Mouse (Mus musculus) spleen, postnatal 36 days (tissue): ENCODE data around the gene Bag5.
"Not testable (repeated sequence)": the region's sequence is repeated elsewhere in the genome, so short reads cannot be mapped to it uniquely, and the experiment has no call there.

Source experiments
- DNase-seq, 2 experiments: peaks; one replicate each; pipeline ENCODE4 v3.0.0; 2022; ENCODE audit warnings: low spot score in 2 of 2, mixed read lengths in 1 of 2

The Bag5 gene

GRCm38 (mm10) chr12:111734912-111735311 is 21.9 kb upstream of the Bag5 start:
- no peak for DNase-seq

DNA sequence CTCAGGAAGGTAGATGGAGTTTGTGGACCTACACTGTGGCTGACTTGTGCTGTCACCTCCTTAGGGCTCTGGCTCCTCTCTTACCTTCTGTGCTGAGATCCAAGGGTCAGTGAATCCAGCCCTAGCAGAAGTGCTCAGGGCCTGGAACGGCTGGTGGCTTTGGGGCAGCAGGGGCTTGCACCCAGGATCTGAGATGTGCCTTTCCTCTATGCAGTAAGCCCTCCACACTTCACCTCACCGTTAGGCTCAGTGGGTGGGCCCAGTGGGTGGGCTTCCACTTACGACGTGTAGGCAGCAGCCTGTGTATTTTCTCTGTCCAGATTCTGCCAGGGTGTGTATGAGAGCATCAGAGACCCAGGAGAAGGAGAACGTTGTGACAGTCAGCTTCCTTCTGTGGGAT is 19.9 kb upstream of the Bag5 start:
- no peak for DNase-seq

DNA sequence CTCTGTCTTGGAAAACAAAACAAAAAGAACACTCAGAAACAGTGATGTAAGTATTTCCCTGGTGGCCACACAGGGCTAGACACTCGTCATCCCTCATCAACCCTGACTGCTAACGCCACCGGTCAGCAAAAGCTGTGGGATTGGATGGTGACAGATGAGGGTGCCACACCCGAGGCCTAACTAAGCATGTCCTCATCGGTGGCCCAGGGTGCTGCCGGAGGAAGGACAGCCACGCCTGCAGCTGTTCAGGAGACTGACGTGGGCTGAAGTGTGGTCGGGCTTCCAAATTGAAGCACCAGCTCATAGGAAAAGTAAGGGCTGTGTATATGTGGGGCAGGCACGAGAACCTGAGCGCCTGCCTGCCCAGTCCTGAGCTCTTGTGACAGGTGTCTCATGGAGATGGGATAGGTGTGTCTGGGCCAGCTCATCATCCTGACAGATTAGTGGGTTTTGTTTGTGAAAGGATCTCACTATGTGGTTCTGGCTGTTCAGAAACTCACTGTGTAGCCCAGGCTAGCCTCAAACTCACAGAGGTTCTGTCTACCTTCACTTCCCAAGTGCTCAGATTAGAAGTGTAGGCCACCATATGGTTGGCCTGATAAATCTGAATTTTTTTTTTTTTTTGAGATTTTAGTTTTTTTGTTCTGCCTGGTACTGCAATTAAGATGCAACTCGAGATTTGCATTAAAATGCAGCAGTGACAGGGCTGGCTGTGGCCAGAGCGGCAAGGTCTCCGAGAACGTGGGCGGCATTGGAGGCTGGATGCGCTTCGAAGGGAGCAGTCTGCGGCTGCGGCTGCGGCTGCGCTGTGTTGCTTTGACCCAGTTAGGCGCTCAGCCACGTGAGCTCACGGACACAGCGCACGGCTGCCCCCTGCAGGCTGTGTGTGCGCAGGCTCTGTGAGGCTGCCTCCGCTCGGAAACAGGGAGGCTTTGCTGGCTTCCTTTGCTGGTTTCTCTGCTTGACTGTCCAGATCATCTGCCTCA is 19.1 kb upstream of the Bag5 start:
- DNase-seq, result peak; percentile 74 to 82

GRCm38 (mm10) chr12:111727956-111728355 is 14.9 kb upstream of the Bag5 start:
- no peak for DNase-seq

- no peak for DNase-seq
Measured at GRCm38 (mm10) chr12:111726122-111726463, 13.0 kb upstream of the Bag5 start.

DNA sequence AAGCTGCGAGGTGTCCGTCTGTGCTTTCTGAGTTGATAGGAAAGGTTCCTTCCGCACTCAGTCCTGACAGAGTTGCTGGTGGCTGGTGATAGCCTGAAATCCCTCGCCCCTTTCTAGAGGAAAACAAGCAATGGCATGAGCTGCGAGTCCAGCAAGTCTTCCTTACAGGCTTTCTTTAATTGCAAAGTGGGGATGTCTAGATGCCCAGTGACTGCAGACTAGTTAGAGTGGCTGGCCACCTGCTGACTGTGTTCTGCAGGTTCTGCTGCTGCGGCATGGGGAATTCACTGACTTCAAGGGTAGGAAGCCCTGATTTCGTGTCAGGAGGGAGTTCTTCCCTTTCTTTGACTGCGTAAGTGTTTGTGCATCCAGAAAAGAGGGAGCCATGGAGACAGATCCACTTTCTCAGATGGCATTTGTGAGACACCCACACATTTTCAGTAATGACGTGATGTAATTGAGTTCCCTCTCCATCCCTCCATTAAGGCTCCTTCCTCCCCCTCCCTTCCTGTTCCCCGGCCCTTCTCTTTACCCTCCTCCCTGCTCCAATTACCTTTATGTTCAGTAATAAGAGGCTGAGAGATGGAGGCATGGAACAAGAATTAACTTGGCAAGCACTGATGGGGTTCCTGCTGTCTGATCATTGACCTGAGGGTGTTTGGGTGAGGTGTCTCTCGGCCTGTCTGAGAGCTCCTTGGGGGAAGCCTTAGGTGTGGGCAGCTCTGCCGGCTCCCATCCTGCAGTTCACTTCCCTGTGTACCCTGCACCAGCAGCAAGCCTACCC is 12.5 kb upstream of the Bag5 start:
- no peak for DNase-seq

- DNase-seq, result no peak
Measured at GRCm38 (mm10) chr12:111724638-111725337, 11.7 kb upstream of the Bag5 start.

- no peak for DNase-seq
Measured at GRCm38 (mm10) chr12:111722654-111723053, 9.6 kb upstream of the Bag5 start.

- DNase-seq, result no peak
Measured at GRCm38 (mm10) chr12:111720222-111720621, 7.2 kb upstream of the Bag5 start.

DNA sequence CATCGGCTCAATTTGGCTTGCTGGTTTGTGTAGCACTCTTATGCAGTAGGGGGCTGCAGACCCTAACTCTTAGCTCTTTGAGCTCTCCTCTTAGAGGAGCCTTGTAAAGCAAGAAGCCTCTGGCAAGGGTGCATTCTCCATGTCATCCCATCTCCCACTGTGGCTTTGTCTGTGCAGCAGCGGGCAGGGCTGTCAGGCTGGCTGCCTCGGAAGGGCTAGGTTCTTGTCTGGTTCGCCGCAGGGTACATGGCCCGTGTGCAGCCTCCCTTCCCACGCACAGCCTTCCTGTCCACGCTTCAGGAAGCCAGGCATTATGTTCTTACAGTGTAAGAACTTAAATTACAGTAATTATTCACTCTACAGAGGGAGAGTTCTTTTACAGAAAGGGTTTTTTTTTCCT is 5.6 kb upstream of the Bag5 start:
- no peak for DNase-seq

- no peak for DNase-seq
Measured at GRCm38 (mm10) chr12:111716505-111716904, 3.4 kb upstream of the Bag5 start.

- DNase-seq, result not testable (repeated sequence)
Measured at GRCm38 (mm10) chr12:111713880-111714279, 823 bp upstream of the Bag5 start.

DNA sequence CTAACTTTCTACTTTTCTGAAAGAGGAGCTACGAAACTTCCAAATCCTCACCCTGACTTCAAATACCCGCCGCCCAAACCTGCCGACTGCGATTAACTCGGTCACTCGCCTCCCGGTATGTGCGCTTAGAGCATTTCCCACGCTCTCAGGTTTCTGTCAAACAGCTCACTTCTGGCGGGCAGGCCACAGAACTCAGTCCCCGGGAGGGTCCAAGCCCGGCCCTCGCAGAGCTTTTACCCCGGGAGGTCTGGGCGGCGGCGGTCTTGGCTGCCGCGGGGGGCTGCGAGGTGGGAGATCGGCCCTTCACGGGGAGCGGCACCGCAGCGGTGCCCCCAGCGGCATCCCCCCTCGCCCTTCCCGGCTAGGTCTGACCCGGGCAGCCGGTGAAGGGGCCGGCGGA is 581 bp downstream of the Bag5 start:
- no peak for DNase-seq

GRCm38 (mm10) chr12:111710091-111710490 is 3.0 kb downstream of the Bag5 start:
- DNase-seq, result no peak

DNA sequence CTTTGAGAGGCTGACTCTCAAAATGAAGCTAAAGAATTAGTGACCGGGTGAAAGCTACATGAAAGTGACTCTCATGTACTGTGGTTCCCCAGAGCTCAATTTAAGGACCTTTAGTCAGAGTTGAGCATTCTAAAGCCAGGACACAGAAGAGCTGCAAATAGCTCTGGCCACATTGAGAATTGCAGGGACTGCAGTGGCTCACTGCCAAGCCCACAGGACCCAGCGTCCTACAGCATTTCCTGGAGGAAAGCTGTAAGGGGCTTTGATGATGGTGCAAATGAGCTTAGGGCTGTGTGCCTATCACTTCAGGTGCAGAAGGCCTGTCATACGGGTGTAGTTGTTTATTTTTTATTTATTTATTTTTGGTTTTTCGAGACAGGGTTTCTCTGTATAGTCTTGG is 4.9 kb downstream of the Bag5 start:
- DNase-seq, result no peak

- DNase-seq, result no peak
Measured at GRCm38 (mm10) chr12:111705186-111705973, 7.7 kb downstream of the Bag5 start.

DNA sequence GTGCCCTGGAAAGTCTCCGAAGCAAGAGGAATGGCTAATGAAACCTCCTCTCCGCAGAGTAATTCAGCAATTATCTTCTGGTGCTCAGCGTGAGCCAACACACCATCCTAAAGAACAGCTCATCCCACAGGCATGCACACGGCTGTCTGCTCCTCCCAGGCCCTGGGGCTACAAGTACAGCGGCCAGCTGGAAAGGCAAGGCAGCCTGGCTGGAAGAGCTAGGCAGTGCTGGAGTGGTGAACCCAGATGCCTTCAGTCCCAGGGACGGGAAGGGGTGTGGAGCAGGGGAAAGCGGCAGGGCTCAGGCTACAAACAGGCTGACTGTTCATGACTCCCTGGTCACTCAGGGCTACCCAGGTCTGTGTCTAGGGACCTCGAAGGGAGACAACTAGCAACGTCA is 8.4 kb downstream of the Bag5 start:
- no peak for DNase-seq

DNA sequence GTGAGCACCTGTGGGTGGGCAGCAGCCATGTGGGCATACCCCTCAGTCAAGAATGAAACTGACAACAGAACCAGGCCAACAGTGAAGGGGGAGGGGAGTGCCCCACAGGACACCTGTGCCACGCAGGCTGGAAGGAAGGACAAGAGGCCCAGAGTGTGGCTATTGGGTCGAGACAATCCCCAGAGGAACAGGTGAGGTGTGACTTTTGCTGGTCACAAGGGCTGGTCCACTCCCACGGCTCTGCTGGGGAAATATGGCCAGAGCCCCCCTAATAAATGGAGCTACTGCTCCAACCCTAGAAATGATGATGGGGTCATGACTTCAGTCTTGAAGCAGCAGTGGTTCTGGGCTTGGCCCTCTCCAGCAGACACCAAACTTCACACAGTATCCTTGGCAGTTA is 9.8 kb downstream of the Bag5 start:
- no peak for DNase-seq

DNA sequence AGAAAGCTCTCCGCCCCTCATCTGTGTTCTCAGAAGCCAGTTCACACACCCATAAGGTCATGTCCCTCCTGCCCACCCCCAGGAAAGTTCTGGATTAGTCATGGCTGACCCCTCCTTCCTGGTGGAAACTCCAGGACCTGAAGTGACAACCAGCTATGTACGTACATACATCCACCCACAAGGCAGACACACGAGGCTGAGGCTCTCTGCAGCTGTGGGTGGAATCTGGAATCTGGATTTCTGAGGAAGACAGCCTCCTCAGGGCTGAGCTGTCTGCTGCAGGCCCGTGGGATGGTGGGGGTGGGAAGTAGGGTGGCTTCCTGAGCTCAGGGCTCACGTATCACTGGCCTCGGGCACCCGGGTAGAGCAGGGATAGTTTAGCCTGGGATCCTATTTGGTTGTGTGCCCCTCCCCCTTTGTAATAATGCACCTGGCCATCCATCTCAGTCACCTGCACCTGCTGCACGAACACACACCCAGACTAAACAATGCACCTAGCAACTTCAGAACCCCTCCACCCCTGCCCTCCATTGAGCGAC is 12.1 kb downstream of the Bag5 start:
- no peak for DNase-seq

DNA sequence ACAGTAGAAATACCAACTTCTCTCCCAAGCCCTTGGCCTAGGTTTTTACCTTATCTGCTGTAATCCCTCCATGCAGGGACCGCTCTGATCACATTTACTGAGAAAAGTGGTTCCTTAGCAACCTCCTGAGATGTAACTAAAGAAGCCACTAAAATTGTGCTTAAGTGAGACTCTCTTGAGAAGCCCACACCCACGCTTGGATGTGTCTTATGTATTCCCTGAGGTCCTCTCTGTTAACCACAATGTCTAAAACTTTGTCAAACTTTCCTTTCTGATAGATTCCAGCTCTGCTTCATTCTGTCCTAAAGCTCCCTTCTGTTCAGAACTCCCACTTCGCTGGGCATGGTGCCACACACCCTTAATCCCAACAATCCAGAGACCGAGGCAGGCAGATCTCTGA is 13.5 kb downstream of the Bag5 start:
- DNase-seq, result no peak

GRCm38 (mm10) chr12:111698346-111698913 is 14.6 kb downstream of the Bag5 start:
- no peak for DNase-seq
